ENCODE assay signal across 7 mouse cellular contexts in genomic region chr7:120917279-120917591, GRCm38 (mm10). TPM values are rescaled to one million over a fixed set of nuclear protein-coding genes. Genes with fewer than 3 reads are reported as not detected.
DNase-seq lines count a peak whose midpoint lies in the region; ATAC-seq and TF ChIP-seq lines count a peak whose summit lies in the region.

No protein-coding gene starts in this region.

- H3K9ac ChIP-seq in forebrain, embryonic 12.5 days = no peak overlapping the region
- H3K9ac ChIP-seq in limb, embryonic 14.5 days (ENCODE audit: low read depth, low read length, severe bottlenecking) = peak overlapping the region; percentile 86; the same call in 1 of the 2 replicates
- H3K9ac ChIP-seq in stomach, embryonic 15.5 days = no peak overlapping the region

- DNase-seq in limb, embryonic 14.5 days (ENCODE audit: low spot score) = no peak
- DNase-seq in embryo, embryonic 9.5 days (ENCODE audit: extremely low spot score) = no peak
- DNase-seq in frontal cortex, postnatal 25 days (ENCODE audit: low spot score in 2 of 2) = no peak

- H3K4me2 ChIP-seq in forebrain, embryonic 12.5 days = no peak overlapping the region; the same call in none of the 2 replicates
- peak overlapping the region; percentile 19; the same call in 1 of the 2 replicates for H3K4me2 ChIP-seq in limb, embryonic 14.5 days (replicated peaks; ENCODE audit: low read depth, low read length, severe bottlenecking)
- peak overlapping the region; percentile 25; the same call in 1 of the 2 replicates for H3K4me2 ChIP-seq in stomach, embryonic 15.5 days

- H3K27ac ChIP-seq in forebrain, embryonic 12.5 days = no peak overlapping the region
- H3K27ac ChIP-seq in limb, embryonic 14.5 days (replicated peaks; ENCODE audit: low read depth, low read length) = no peak overlapping the region
- no peak overlapping the region for H3K27ac ChIP-seq in stomach, embryonic 15.5 days

- peaks cover 6% of the 10 kb centered on the region for H3K36me3 ChIP-seq in megakaryocyte, embryonic 14.5 days (replicated peaks; ENCODE audit: low read length)
- no peaks in the 10 kb centered on the region for H3K36me3 ChIP-seq in forebrain, embryonic 12.5 days (replicated peaks)
- no peaks in the 10 kb centered on the region for H3K36me3 ChIP-seq in limb, embryonic 14.5 days (ENCODE audit: control insufficient read depth, insufficient read depth, low read length)
- H3K36me3 ChIP-seq in stomach, embryonic 15.5 days = no peaks in the 10 kb centered on the region

- TF ChIP-seq POLR2A in limb, embryonic 14.5 days (IDR thresholded peaks at IDR 0.05; ENCODE audit: borderline replicate concordance, extremely low read depth, insufficient read depth, insufficient read length) = no peak

- ATAC-seq in megakaryocyte, adult 5-6 weeks (ENCODE audit: poor library complexity, severe bottlenecking) = no peak
- ATAC-seq in forebrain, embryonic 12.5 days (ENCODE audit: low FRiP score) = peak; percentile 90
- no peak; the same call in 1 of the 2 replicates for ATAC-seq in limb, embryonic 14.5 days (ENCODE audit: low FRiP score, low read depth)
- ATAC-seq in stomach, embryonic 15.5 days (ENCODE audit: insufficient read depth, low FRiP score, low read depth) = no peak

- no peaks in the 10 kb centered on the region for H3K9me3 ChIP-seq in megakaryocyte, embryonic 14.5 days
- no peaks in the 10 kb centered on the region for H3K9me3 ChIP-seq in forebrain, embryonic 12.5 days
- no peaks in the 10 kb centered on the region for H3K9me3 ChIP-seq in limb, embryonic 14.5 days (ENCODE audit: control insufficient read depth, low read length)
- H3K9me3 ChIP-seq in stomach, embryonic 15.5 days = no peaks in the 10 kb centered on the region

- peaks cover 58% of the 10 kb centered on the region for H3K4me1 ChIP-seq in megakaryocyte, embryonic 14.5 days
- H3K4me1 ChIP-seq in forebrain, embryonic 12.5 days = peaks cover 14% of the 10 kb centered on the region
- peaks cover 8% of the 10 kb centered on the region; the same call in 1 of the 2 replicates for H3K4me1 ChIP-seq in limb, embryonic 14.5 days (ENCODE audit: control insufficient read depth, insufficient read depth, low read length)
- no peaks in the 10 kb centered on the region for H3K4me1 ChIP-seq in stomach, embryonic 15.5 days

- H3K27me3 ChIP-seq in megakaryocyte, embryonic 14.5 days (replicated peaks) = no peaks in the 10 kb centered on the region
- no peaks in the 10 kb centered on the region for H3K27me3 ChIP-seq in forebrain, embryonic 12.5 days
- no peaks in the 10 kb centered on the region for H3K27me3 ChIP-seq in limb, embryonic 14.5 days (ENCODE audit: control insufficient read depth, insufficient read depth, low read length)
- no peaks in the 10 kb centered on the region for H3K27me3 ChIP-seq in stomach, embryonic 15.5 days (replicated peaks)

- peak overlapping the region; percentile 95 for H3K4me3 ChIP-seq in megakaryocyte, embryonic 14.5 days (replicated peaks)
- peak overlapping the region; percentile 98 for H3K4me3 ChIP-seq in forebrain, embryonic 12.5 days (replicated peaks)
- peak overlapping the region; percentile 93 for H3K4me3 ChIP-seq in limb, embryonic 14.5 days (replicated peaks; ENCODE audit: low read length)
- peak overlapping the region; percentile 74 for H3K4me3 ChIP-seq in stomach, embryonic 15.5 days (replicated peaks)

- WGBS in forebrain, embryonic 12.5 days = 9% methylated on average over 12 of the region's 12 CpGs
- WGBS in limb, embryonic 14.5 days = 7% methylated on average over 12 of the region's 12 CpGs
- WGBS in stomach, embryonic 15.5 days = 5% methylated on average over 12 of the region's 12 CpGs

RNA-seq across cellular contexts. Expression of gene Polr3e, which starts 0.3 kb away (rescaled TPM):
- polyA plus RNA-seq in megakaryocyte, embryonic 14.5 days (2012; ENCODE audit: insufficient read depth, low replicate concordance) = 5.0 and 8.9 TPM in 2 replicates
- total RNA-seq in megakaryocyte, adult 5-6 weeks (2015) = 4.6 and 5.3 TPM in 2 replicates
- total RNA-seq in megakaryocyte, adult 5-6 weeks (2017) = 9.8 and 11.6 TPM in 2 replicates
- polyA plus RNA-seq in forebrain, embryonic 12.5 days (2016; fragmentation: Nextera tagmentation; extraction: Ambion mirVana) = 33.5 and 34.9 TPM in 2 replicates
- polyA plus RNA-seq in limb, embryonic 14.5 days (2012; rRNA removed) = 36.3 and 38.8 TPM in 2 replicates
- polyA plus RNA-seq in limb, embryonic 14.5 days (2014; fragmentation: Nextera tagmentation; extraction: Ambion mirVana) = 25.8 and 26.2 TPM in 2 replicates
- polyA plus RNA-seq in stomach, embryonic 15.5 days (2015; fragmentation: Nextera tagmentation; extraction: Ambion mirVana) = 34.4 and 36.4 TPM in 2 replicates
